Mouse (Mus musculus) Muller cell, postnatal 12 days (primary cell): ENCODE measurements around the gene Cnksr1.
"Not testable (repeated sequence)": the region's sequence is repeated elsewhere in the genome, so short reads cannot be mapped to it uniquely, and the experiment has no call there.

Source experiments
- DNase-seq: peaks from one replicate; pipeline ENCODE4 v3.0.0-alpha.2; 2015; ENCODE audit errors: inconsistent ontology term

The Cnksr1 gene

GRCm38 (mm10) chr4:134238279-134238651, at the start of gene Cnksr1:
TSS of gene Cnksr1 (minus strand) at chr4:134238399.
- peak; percentile 85 for DNase-seq

- DNase-seq = peak; percentile 87
Measured at GRCm38 (mm10) chr4:134287575-134288025, 49.4 kb upstream of the Cnksr1 start, which contains the start of gene Pdik1l. TSS of gene Pdik1l (minus strand) at chr4:134287895.

GRCm38 (mm10) chr4:134287168-134287564, 49.0 kb upstream of the Cnksr1 start:
- peak; percentile 97 for DNase-seq

- peak; percentile 4 for DNase-seq
Measured at GRCm38 (mm10) chr4:134286226-134287167, 48.3 kb upstream of the Cnksr1 start.

- DNase-seq = no peak
Measured at GRCm38 (mm10) chr4:134284942-134285341, 46.7 kb upstream of the Cnksr1 start.

- peak; percentile 33 for DNase-seq
Measured at GRCm38 (mm10) chr4:134273417-134274345, 35.5 kb upstream of the Cnksr1 start.

GRCm38 (mm10) chr4:134272731-134273416, 34.7 kb upstream of the Cnksr1 start:
- DNase-seq = no peak

GRCm38 (mm10) chr4:134271979-134272378, 33.8 kb upstream of the Cnksr1 start:
- no peak for DNase-seq

- DNase-seq = not testable (repeated sequence)
Measured at GRCm38 (mm10) chr4:134269622-134270021, 31.4 kb upstream of the Cnksr1 start.

GRCm38 (mm10) chr4:134268102-134268655, 30.0 kb upstream of the Cnksr1 start:
- DNase-seq = no peak

- no peak for DNase-seq
Measured at GRCm38 (mm10) chr4:134265860-134266585, 27.8 kb upstream of the Cnksr1 start.

- no peak for DNase-seq
Measured at GRCm38 (mm10) chr4:134263191-134263590, 25.0 kb upstream of the Cnksr1 start.

- DNase-seq = no peak
Measured at GRCm38 (mm10) chr4:134258354-134258753, 20.2 kb upstream of the Cnksr1 start.

- peak; percentile 40 for DNase-seq
Measured at GRCm38 (mm10) chr4:134257198-134258009, 19.2 kb upstream of the Cnksr1 start.

- DNase-seq = no peak
Measured at GRCm38 (mm10) chr4:134256407-134257197, 18.4 kb upstream of the Cnksr1 start.

- DNase-seq = no peak
Measured at GRCm38 (mm10) chr4:134255854-134256253, 17.7 kb upstream of the Cnksr1 start.

- no peak for DNase-seq
Measured at GRCm38 (mm10) chr4:134254835-134255234, 16.6 kb upstream of the Cnksr1 start.

GRCm38 (mm10) chr4:134253722-134254324, 15.6 kb upstream of the Cnksr1 start, which contains the start of gene Grrp1:
TSS of gene Grrp1 (minus strand) at chr4:134254106.
- no peak for DNase-seq
